Mouse (Mus musculus) liver, postnatal 0 days (tissue): ENCODE measurements around the gene Mchr1.

Source experiments
- CTCF ChIP-seq: sonication (generic); IDR thresholded peaks from 2 replicates; pipeline ENCODE4 v1.5.1; 2016; ENCODE audit warnings: antibody characterized with exemption, low read depth
- EP300 ChIP-seq: IDR thresholded peaks from 2 replicates; pipeline ENCODE4 v1.6.1; 2016; ENCODE audit warnings: antibody characterized with exemption, low read depth, mild to moderate bottlenecking

DNA sequence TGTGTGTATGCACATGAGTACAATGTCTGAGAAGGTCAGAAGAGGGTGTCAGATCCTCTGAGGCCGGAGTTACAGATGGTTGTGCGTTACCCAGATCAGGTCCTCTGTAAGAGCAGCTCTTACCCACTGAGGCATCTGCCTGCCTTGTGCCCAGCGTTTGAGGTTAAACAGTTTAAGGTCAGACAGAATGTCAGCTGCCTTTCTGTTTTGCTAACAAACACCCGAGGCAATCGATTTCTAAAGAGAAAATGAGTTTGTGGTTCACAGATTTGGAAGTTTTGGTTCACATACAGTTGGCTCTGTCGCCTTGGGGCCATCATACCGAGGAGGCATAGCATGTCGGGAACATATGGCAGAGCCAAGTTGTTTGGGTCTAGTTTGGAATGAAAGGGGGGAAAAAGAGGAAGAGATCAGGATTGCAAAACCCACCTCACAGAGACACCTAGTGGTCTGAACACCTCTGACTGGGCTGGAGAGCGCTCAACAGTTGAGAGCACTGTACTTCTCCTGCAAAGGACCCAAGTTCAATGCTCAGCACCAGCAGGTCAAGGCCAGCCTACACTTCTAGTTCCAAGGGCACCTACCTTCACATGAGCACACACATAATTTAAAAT is 48.9 kb downstream of the Mchr1 start:
- TF ChIP-seq CTCF (peak; percentile 40; the same call in 1 of the 2 replicates), EP300 (no peak)
